Mouse (Mus musculus) intestine, embryonic 16.5 days (tissue): ENCODE measurements at regions not wholly inside any gene's neighbourhood (a gene's known extent, or its start where the extent isn't known, plus 50 kb on each side); places are given as distances from the start of the nearest gene placed in this dataset. TPM values are rescaled to one million over a fixed set of nuclear protein-coding genes. Genes with fewer than 3 reads are reported as not detected.

ENCODE experiments used
- microRNA-seq: library from miRNA; unstranded; fragments of <30 nt; microRNA quantifications from one replicate; pipeline ENCODE4, GENCODE M21; 2016

Small RNA genes in the stretch of these regions (microRNA-seq; reads per million reads assigned to microRNA genes)
- not detected for gene Gm24271
